8 mouse cellular contexts compared by ENCODE assay signal in the genomic region with DNA sequence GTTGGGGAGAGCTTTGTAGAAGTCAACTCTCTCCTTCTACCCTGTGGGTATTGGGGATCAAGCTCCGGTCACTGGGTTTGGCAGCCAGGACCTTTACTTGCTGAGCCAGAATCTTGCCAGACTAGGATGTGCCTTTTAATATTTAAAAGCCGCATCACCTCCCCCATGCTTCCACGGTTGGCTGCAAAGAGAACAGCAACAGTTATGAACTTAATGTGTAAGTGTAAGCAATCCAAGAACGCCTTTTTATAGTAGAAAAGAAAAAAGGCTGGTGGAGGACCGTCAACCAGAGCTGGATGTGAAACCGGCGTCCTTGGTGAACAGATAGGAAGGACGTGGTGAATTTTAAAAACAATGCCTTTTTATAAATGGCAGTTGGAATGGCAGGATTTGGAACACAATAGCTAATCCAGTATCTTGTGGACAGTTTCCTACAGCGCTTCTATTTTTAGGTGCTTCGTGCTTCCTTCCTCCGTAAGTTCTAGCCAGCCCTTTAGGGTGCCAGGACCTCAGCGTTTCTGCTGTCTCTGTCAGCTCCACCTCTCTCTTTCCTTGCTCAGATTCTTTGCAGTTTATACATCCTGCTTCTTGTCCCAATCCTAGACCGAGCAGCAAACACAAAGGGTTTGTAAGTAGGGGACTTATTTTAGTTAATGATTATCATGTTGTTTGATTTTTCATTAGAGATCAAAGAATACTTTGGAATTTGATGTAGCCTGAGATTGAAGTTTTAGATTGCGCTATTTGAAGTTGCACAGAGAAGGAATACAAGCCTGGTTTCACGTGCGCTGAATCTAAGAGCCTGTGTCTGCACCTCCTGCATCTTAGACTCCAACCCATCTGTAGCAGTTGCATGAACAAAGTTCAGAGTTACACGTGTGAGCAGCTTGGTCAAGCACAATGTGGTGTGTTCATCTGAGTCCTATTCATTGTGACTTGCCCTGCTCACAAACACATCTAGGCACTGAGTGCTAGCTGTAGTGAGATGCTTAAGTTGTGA.
DNase-seq lines count a peak whose midpoint lies in the region; ATAC-seq lines count a peak whose summit lies in the region.

No protein-coding gene starts in this region.

- ATAC-seq in cerebellum, adult (ENCODE audit: insufficient number of reproducible peaks, low FRiP score, low TSS enrichment): no peak
- no peak for ATAC-seq in CD4-positive, CD25-positive, alpha-beta regulatory T cell, adult 4 months
- no peak for ATAC-seq in megakaryocyte-erythroid progenitor cell, adult 5-6 weeks (replicated peaks; ENCODE audit: low FRiP score, low TSS enrichment, poor library complexity, severe bottlenecking)

- peak; percentile 1 for DNase-seq in retina, postnatal 1 day
- no peak for DNase-seq in retina, embryonic 14.5 days (ENCODE audit: low spot score)
- peak; percentile 5 to 16 for DNase-seq in heart, postnatal 36 days
- peak; percentile 7 for DNase-seq in liver
- DNase-seq in left cerebral cortex, postnatal 25 days (ENCODE audit: low spot score in 2 of 2): no peak

- intact Hi-C loops in heart, postnatal 36 days (cut with DNase I): loop anchor here (1.0 kb wide), 1 partner anchor 81 kb away; no protein-coding TSS in a partner anchor
- intact Hi-C loops in left cerebral cortex, postnatal 25 days (cut with DNase I): no loop called here

Comparison
In these comparisons a context has a peak if more than half of its experiments do, and no peak if none do; other contexts are left out.
1. DNase-seq: peak in retina, postnatal 1 day (single experiment), heart, postnatal 36 days (2 of 2) and liver (single experiment); none in retina, embryonic 14.5 days (single experiment) and left cerebral cortex, postnatal 25 days (0 of 2).